Mouse (Mus musculus): ENCODE results near the gene Ago4. TPM values are rescaled to one million over a fixed set of nuclear protein-coding genes. Genes with fewer than 3 reads are reported as not detected.
A peak's percentile ranks its signal among the peaks of the same experiment; 100 is the strongest.
"Not testable (repeated sequence)": the region's sequence is repeated elsewhere in the genome, so short reads cannot be mapped to it uniquely, and the experiment has no call there.

The Ago4 gene
- under 1 TPM in 2 of 3 experiments, not detected in 1; 0.16 to 0.27 TPM for polyA plus RNA-seq (2017; shearing (Covaris generic))

DNA sequence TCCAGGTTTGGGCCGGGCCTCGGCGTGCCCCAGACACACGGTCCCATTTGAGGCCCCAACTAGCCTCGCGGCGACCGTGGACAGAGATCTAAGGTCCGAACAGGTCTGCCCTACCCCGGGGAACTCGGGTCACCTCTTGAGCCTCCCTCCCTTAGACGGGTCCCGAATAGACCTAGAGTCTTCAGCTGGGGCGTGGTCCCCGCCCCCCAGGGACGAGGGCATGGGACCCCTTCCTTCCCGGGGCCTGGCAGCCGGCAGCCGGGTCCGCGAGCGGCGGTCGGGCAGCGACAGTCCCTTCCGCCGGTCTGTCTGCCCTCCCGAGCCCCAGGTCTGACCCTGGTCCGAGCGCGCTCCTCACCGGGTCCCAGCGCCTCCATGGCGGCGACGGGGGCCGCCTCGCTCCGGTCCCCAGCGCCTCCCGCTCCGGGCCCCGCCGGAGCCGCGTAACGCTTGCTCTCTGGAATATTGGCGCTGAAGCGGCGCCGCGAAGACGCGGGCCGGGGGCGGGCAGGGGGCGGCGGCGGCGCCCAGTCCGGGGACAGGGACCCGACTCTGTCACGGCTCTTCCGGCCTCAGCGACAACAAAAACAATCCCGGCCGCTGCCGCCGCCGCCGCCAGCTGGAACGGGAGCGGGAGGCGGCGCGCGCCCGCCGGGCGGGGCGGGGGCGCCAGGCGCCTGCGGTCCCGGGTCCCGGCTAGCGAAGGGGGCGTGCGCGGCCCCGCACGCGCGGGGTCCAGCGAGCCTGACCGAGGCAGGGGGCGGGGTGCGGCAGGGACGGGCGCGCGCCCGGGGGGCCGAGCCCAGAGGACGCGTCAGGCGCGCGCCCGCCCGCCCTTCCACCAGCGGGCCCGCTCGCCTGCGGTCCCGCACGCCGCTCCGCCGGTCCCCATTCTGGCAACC, at the start of gene Ago4:
TSS of gene Ago4 (minus strand) at position 646 of the 902 bp plus-strand sequence.
- ATAC-seq, result no peak

DNA sequence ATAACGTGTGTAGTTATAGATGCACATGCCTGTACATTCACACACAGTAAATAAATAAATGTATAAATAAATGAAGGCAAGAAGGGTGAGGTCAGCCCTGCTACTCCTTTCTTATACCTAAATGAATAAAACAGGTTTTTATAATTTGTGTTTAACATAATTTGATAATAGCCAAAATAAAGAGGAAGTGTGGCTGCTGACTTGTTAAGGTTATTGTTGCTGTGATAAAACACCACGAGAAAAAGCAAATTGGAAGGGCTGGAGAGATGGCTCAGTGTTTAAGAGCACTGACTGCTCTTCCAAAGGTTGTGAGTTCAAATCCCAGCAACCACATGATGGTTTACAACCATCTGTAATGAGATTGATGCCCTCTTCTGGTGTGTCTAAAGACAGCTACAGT, 45.8 kb upstream of the Ago4 start:
- no peak for ATAC-seq

DNA sequence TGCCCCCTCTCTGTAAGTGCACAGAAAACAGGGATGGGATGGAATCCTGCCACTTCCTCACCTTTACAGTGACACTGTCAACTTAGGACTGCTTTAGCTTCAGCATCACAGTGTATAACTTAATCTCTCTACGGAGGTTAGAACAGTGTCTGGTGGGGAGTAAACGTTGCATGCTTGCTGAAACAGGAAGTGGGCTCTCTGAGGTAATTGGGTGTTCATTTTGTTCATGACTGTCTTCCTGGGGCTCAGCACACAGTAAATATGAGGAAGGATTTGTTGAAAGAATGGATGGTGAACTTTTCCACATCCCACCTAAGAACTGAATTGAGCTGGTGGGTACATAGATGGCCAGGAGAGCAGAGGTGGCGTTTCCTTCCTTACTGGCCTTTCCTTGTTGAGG, 44.6 kb upstream of the Ago4 start:
- no peak for ATAC-seq

DNA sequence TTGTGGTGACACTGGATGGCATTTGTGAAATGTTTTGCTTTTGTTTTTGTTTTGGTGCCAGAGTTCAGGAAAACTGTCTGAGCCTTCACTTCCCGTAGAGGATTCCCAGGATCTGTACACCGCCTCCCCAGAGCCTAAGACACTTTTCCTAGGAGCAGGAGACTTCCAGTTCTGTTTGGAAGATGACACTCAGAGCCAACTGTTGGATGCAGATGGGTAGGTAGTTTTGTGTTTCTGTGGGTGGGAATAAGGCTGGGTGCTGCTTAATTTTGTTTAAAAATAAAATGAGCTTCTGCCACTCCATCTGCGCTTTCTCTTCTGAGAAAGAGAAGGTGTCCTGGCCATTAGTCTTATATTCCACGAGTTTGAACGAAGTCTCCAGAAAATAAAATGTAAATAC, 43.0 kb upstream of the Ago4 start:
- ATAC-seq, result no peak

DNA sequence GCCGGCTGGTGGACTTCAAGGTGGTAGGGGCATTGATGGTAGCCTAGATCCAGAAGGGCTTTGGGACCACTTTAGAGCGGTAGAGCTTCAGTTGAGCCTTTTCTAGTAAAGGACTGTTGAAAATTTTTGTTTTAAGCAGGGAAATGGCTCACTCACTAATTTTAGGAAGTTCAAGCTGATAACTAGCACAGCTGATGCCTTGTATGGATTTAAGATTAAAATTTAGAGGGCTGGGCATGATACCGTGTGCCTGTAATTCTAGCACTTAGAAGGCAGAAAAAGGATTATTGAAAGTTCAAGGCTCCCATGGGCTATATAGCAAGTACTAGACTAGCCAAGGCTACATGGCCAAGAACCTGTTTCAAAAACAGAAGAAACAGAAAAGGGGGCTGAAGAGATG, 36.5 kb upstream of the Ago4 start:
- ATAC-seq, result no peak

DNA sequence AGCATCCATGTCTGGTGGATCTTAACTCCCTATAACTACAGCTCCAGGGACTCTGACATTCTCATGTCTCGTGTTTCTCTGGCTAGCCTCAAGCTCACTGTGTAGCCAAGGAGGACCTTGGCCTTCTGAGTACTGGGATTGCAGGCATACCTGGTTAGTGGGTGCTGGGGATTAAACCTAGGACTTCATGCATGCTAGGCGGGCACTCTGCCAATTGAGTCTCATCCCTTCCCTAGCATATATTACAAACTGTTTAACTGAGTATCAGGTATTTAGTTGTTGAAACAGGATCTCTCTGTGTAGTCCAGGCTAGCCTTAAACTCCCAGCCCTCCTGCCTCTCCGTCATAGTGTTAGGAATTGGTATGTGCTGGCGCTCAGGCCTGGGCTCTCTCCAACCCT, 34.0 kb upstream of the Ago4 start:
- ATAC-seq, result no peak

DNA sequence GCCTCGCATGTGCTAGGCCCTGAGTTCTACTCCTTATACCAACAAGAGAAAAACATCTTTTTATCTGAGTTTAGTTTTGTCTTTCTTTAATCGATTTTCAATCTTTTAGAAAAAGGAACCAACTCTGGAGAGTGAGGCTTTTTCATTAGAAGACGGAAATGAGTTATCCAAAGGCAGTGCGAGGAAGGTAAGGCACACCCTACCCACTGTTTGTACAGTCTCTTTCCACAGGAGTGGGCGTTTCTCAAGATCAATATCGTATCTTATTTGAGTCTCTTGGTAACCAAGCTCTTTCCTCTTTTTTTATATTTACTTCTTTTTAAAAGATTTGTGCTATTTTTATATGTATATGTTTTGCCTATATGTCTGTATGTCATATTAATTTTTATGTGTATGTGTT, 30.5 kb upstream of the Ago4 start:
- no peak for ATAC-seq

DNA sequence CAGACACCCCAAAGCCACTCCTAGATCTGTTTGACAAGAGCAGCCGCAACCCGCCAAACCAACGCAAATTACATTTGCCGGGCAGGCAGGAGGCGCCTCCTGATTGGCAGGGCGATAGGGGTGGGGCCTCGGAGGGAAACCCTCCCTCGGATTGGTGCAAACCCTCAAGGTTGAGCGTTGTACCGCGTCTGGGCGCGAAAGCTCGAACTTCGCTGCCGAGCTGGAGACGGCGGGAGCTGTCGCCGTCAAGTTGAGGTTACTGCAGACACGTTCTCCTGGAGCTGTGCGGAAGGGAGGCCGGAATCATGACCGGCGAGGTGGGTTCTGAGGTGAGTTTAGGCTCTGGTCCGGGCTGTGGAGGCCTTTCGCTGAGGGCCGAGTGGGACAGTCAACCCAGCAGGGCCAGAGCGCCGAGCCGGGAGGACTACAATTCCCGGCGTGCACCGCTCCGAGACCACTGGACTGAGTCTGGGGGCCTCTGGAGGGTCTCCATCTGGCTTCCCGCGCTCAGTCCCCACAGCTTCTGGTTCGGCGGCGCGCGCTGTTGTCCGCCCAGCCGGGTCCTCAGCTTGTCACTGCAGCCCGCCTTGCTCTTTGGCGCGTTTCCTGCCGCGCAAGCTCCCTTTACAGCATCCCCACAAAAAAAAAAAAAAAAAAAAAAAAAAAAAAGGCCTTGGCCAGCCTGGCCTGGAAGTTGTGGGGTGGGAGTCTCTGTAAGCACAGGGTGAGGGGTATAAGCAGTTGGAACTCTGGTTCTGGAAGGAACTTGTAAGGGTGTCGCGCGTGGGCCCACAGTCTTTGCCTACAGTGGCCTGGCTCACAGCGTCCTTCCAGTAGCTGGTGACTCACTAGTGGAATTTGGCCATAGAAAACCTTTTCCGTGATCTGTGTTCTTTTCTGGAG, 23.8 kb upstream of the Ago4 start, which contains the start of gene Clspn:
TSS of gene Clspn (plus strand) at position 127 of the 903 bp plus-strand sequence.
- peak; percentile 99 for ATAC-seq

DNA sequence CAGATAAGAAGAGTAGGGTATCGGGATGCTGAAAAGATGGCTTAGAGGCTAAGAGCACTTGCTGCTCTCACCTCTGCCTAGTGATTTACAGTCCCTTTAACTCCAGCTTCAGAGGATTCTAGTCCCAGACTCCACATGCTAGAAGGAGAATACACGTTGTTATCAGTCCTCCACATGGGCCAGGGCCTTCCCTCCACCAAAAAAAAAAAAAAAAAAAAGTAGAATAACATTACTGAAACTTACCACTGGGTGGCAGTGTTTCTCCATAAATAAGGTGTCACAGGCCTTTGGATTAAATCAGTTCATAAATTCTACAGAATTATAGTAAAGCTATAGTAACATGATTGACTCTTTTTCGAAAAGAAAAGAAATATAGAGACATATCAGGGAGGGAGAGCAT, 21.2 kb upstream of the Ago4 start:
- no peak for ATAC-seq

DNA sequence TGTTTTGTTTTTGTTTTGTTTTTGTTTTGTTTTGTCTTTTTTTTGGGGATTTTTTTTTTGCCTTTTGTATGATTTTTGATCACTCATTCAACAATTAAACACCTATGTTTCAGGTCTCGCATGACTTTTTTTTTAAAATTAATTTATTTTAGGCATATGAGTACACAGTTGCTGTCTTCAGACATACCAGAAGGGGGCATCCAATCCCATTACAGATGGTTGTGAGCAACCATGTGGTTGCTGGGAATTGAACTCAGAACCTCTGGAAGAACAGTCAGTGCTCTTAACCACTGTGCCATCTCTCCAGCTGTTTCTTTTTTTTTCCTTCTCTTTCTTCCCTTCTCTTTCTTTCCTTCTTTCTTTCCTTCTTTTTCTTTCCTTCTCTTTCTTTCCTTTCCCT, 20.4 kb upstream of the Ago4 start:
- ATAC-seq, result no peak

DNA sequence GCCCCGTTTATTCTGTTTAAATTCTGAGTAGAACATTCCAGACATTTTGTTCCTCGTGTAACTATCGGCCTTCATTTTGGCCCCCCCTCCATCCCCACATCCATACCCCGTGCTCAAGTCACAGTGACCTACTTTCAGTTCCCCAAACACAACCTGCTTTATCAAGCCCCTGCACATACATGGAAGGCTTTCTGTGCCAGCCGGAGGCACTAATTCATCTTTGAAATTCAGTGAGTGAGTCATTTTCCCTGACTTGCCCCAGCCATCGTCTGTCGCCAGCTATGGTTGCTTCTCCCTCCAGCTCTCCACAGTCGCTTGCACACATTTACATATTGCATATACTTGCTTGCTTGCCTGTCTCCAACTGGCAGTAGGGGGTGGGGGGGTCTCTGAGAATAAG, 19.8 kb upstream of the Ago4 start:
- ATAC-seq, result no peak

DNA sequence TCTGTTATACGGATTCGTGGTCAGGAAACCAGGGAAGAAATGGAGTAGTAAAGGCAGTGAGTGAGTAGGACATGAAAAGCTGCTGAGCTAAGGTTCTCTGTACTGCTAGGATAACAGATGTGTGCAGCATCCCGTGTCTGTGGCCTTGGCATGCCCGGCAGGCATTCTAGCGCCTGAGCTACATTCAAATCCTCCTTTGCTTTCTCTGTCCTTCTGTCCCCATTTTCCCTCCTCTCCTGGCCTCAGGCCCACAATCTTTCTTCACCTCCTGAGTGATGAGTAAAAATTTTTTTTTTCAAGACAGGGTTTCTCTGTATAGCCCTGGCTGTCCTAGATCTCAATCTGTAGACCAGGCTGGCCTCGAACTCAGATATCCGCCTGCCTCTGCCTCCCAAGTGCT, 18.9 kb upstream of the Ago4 start:
- ATAC-seq, result no peak

DNA sequence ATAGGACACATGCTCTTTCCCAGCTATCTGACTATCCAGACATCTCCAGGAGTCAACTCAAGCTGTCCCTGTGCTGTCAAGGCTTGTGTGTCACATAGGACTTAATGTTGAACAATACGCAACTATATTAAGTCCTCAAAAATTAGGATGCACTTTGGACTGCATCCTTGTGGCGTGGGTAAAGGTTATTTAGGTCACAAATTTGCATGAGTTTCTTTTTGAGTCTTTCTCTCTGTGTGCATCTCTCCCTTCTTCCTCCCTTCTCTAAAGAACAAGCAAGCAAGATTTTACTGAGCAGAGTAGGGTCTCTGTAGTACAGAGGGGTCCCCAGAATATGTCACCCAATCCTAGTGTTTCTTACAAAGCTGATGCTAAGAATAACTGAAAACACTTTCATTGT, 12.9 kb upstream of the Ago4 start:
- ATAC-seq, result no peak

DNA sequence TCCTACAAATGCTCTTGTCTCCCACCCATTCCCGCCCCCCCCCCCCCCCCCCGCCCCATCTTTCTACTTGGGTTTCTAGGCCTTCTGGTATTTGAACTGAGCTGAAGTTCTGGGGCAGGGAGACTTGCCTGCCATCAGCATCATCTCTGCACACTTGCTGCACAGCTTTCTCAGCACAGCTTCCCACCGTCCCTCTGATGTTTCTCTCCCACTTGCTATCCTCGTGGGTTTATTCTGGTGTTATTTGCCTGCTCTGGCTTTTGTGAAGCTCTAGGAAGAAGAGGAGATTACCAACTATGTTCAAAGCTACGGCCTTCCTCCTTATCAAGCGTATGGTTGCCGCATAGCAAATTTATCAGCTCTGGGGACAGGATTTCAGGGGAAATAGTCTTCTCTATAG, 12.4 kb upstream of the Ago4 start:
- ATAC-seq, result no peak

DNA sequence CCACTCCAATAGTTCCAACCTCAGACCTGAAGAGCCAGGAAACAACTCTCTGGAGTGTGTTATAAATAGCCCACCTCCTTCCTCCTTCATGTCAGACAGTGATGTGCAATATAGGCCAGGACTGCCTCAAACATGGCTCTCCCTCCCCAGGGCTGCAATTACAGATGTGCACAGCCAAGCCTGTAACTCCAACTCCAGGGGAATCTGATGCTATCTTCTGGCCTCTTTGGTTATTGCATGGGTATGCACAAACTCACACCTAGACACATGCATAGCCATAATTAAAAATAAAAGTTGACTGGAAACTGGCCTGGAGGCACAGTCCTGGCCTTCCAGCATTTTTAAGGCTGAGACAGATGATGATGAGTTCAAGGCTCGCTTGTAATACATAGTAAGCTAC, 11.7 kb upstream of the Ago4 start:
- ATAC-seq, result no peak

DNA sequence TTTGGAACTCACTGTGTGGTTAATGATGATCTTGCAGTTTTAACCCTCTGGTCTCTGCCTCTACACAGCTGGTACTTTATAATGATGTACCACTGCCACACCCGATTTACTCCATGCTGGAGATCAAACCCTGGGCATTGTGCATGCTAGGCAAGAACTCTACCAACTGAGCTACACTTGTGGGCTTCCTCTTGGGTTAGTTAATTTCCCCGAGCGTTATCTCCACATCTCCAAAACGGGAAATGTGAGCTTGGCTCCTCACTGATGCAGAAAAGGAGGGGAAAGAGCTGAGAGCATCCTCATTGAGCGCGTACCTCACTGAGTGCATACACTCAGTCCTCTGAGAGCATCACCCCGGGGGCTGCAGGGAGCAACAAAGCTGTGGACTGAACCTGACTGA, 9.6 kb upstream of the Ago4 start:
- ATAC-seq, result no peak

DNA sequence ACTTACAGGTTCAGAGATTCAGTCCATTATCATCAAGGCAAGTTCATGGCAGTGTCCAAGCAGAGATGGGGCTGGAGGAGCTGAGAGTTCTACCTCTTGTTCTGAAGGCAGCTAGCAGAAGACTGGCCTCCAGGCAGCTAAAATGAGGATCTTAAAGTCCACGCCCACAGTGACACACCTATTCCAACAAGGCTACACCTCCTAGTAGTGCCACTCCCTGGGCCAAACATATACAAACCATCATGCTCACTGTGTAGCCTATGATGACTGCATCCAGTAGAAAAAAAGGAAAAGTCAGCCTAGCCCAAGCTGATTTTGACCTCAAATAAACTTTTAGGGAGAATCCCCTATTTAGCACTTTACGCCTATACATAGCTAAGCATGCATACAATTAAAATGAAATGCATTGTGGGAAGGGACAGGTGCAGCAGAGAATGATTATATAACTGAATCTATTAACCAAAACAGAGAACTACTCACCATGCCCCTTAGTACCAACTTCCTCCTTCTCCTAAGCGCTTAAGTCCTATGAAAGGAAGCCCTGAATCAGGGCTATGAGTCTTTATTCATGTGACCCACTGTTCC, 7.3 kb upstream of the Ago4 start:
- ATAC-seq, result no peak

DNA sequence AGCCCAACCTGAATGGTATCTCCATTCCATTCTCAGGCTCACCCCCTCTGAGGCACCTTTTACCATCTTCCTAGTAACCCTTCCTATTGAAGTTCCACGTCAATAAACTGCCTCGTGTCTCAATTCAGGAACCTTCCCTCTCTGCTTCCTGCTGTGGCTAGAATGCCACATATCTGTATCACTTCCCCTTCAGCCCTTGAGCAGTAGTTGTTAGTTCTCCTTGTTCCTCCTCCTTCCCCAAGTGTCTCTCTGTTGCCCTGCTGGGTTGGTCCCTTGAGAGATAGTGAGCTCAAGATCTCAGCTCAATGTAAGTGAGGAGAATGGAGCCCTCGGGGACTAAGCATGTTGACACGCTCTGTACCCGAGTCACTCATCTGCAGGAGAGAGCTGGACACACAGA, 3.6 kb upstream of the Ago4 start:
- no peak for ATAC-seq

DNA sequence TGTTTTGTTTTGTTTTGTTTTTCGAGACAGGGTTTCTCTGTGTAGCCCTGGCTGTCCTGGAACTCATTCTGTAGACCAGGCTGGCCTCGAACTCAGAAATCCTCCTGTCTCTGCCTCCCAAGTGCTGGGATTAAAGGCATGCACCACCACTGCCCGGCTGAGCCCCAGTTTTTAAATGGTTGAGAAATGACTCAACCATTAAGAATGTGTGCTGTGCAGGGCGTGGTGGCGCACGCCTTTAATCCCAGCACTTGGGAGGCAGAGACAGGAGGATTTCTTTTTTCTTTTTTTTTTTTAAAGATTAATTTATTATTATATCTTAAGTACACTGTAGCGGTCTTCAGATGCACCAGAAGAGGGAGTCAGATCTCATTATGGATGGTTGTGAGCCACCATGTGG, 2.4 kb upstream of the Ago4 start:
- not testable (repeated sequence) for ATAC-seq

DNA sequence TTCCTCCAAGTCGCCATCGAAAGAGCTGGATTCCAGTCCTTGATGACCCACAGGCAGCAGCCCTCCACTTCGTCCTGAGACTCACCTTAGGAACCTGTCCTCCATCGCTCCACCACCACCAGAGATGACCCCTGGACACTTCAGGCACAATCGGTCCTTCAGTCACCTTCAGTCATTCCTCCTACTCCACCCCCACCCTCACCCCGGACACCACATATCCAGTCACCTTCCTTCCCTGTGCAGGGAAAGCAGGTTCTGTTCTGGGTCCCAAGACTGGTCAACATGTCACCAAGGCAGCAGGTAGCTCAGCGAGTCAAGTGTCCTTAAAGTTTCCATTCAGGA, 428 bp upstream of the Ago4 start:
- ATAC-seq, result no peak

DNA sequence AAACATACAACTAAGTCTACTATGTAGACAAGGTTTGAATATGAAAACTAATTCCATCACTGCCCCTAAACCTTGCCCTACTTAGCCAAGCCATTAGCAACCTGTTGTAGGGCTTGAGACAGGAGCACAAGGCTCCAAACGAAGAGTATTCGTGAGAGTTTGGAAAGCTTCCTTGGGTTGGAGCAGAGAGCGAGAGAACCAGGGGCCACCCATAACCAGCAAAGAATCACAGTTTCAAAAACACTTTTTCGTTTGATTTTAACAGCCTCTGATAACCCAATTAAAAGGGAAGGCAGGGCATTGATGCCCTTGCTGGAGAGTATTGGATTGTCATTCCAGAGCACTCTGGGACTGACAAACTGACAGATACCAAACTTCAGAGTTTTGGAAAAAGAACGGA, 980 bp downstream of the Ago4 start:
- ATAC-seq, result no peak

DNA sequence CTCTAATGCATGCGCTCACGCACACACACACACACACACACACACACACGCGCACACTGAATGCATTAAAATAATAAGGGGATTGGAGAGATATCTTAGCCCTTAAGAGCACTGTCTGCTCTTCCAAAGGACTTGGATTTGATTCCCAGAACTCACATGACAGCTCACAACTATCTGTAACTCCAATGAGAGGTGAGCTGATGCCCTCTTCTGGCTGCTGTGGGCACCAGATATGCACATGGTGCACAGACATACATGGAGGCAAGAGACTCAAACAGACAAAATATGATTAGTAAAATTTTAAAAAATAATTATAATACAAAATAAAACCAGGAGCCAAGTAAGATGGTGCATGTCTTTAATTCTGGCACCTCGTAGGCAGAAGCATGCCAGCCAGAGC, 6.4 kb downstream of the Ago4 start:
- ATAC-seq, result no peak

DNA sequence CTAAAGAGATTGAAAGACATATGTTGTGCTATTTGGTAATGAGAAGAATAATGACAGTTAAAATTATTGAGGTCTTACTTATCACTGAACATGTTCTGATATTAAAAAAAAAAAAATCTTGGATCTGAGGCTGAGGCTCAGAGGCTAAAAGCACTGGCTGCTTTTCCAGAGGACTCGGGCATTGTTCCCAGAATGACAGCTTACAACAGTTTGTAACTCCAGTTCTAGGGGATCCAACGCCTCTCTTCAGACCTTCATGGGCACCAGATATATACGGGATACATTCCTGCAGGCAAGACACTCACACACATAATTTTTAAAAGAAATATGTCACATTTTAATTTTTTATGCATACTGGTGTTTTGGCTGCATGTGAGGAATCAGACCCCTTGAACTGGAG, 7.1 kb downstream of the Ago4 start:
- no peak for ATAC-seq

All from inflammation-experienced regulatory T-cells, adult 6 months (primary cell).